Mouse (Mus musculus) kidney, postnatal 25 days (tissue): ENCODE data around the gene Plekho2.
A peak's percentile ranks its signal among the peaks of the same experiment; 100 is the strongest.

Experiments used
- DNase-seq, 2 experiments: peaks; one replicate each; pipeline ENCODE4 v3.0.0; 2021; ENCODE audit warnings: mixed read lengths in 2 of 2

The Plekho2 gene

GRCm38 (mm10) chr9:65528417-65529038, 51.3 kb downstream of the Plekho2 start:
- no peak for DNase-seq

- no peak for DNase-seq
These were observed 54.2 kb downstream of the Plekho2 start for GRCm38 (mm10) chr9:65525445-65526195.

GRCm38 (mm10) chr9:65523611-65524364, 56.1 kb downstream of the Plekho2 start:
- DNase-seq, result peak; percentile 85 to 88

GRCm38 (mm10) chr9:65520505-65520876, 59.3 kb downstream of the Plekho2 start:
- no peak for DNase-seq

GRCm38 (mm10) chr9:65519807-65520504, 59.9 kb downstream of the Plekho2 start, which contains the start of gene Ankdd1a:
TSS of gene Ankdd1a (minus strand) at chr9:65520193.
- no peak for DNase-seq

- no peak for DNase-seq
These were observed 65.0 kb downstream of the Plekho2 start for GRCm38 (mm10) chr9:65514851-65515261.

GRCm38 (mm10) chr9:65514431-65514830, 65.4 kb downstream of the Plekho2 start:
- no peak for DNase-seq

GRCm38 (mm10) chr9:65512520-65512919, 67.3 kb downstream of the Plekho2 start:
- DNase-seq, result no peak

- no peak for DNase-seq
These were observed 71.4 kb downstream of the Plekho2 start for GRCm38 (mm10) chr9:65508449-65508848.

GRCm38 (mm10) chr9:65502721-65503505, 76.9 kb downstream of the Plekho2 start:
- DNase-seq, result no peak
